Mouse (Mus musculus) kidney, postnatal 25 days (tissue): ENCODE measurements around the gene A730049H05Rik.

Experiments used
- DNase-seq, 2 experiments: peaks; one replicate each; pipeline ENCODE4 v3.0.0; 2021; ENCODE audit warnings: mixed read lengths in 2 of 2

The A730049H05Rik gene

DNA sequence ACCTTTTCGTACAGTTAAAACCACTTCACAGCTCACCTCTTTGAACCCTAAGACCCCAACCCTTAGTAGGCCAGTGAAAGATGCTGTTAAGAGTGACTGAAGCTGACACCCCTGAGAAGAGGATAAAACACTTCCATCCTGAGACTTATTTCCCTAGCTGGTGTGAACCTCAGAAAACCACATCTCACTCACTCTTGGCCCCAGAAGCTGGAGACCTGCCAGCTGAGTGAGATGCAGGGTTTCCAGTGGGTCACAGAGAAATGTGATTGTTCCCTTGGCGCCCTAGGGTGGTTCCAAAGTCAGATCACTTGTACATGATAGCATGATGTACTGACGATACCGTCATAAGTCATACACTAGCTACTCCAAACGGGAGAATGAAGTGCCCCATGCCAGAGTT, 66.2 kb downstream of the A730049H05Rik start:
- no peak for DNase-seq

DNA sequence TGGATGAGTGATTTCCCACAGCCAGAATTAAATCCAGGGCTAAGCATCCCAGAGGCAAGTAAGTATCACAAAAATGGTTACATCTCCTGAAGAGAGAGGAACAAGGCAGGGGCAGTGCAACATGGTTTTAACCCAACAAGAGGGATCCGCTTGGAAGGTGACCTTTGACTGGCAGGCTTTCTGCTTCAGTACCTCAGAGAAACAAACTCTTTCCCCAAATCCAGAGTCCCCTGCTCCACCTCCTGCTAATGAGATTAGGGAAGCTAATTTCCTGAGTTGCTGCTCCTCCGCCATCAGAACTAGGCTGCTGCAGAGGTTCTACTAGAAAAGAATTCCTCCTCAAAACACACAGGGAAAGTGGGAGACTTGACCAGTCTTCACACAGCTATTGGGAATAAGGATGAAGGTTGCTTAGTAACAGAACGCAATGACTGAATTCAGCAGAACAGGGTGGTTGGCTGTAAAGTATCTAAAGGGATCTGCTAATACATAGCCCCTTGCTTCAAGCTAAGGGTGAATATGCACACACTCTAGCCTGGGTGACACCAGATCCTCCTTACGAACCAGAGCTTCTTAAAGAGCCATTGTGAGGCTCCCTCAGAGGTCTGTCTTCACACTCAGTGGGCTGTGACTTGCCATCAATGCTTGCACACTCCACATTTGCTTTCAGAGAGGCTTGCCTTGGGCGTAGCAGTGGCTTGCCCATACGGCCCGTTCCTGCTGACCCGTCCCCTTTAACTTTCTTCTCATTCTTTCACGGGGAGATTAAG, 67.0 kb downstream of the A730049H05Rik start:
- DNase-seq: peak; percentile 45 to 59

DNA sequence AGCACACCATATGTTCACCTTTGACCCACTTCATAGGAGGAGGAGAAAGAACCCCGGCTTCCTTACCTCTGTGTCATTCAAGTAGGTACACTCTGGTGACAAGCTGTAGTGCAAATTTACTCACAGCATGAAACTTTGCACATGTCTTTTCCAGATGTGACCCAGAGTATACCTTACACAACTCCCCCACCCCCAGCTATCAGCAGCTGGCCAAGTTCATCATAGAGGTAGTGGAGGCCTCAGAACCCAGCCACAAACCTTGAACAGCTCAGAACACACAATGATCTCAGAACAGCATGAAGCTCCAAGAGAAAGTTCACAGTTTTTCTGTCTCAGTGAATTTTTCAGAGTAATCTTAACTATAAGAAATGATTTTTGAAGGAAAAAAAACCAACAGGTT, 75.3 kb downstream of the A730049H05Rik start:
- no peak for DNase-seq
